8 mouse cellular contexts compared by ENCODE assay signal in the genomic region with DNA sequence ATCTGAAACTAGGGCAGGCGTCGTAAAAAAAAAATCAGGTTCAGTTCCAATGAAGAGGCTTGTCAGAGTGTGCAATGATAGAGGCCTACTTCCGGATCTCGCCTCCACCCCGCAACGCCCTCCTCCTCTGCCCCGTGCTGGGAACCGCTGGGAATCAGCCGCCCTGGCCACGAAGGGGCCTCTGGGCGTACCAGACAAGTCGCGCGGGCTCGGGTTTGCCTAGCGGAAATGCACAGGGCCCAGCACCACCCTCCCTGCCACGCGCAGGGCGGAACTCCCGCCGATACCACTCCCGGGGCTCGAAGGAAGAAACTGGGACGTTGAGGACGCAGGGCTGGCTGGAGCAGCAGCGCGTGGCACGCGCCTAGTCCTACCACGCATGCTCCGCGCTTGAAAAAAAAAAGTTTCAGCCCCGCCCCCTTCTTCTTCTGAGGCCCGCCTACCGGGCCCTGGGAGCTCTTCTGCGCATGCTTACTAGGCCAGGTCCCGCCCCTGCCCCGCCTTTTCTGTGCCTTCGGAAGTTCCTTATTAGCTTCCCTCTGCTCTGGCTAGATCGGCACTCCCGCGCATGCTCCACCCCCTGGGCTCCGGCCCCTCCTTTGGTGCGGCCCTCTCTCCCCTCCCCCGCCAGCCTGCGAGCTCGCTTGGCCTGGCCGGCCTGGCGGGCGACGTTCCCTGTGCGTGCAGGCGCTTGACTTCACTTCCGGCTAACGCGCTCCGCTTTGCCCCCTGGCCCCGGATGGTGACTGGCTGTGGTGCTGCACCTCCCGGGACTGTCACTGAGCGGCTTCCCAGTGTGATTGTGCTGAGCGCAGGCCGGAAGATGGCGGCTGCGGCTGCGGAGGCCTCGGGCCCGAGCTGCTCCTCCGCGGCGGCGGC. TPM values are rescaled to one million over a fixed set of nuclear protein-coding genes. Genes with fewer than 3 reads are reported as not detected.
A peak's percentile ranks its signal among the peaks of the same experiment; 100 is the strongest.
DNase-seq lines count a peak whose midpoint lies in the region; ATAC-seq and TF ChIP-seq lines count a peak whose summit lies in the region.

A gene (plus strand): TSS at position 567 of the 879 bp plus-strand sequence.

- no peaks in the 10 kb centered on the region for H3K27me3 ChIP-seq in heart, embryonic 12.5 days (replicated peaks)
- no peaks in the 10 kb centered on the region for H3K27me3 ChIP-seq in kidney, postnatal 0 days (ENCODE audit: insufficient read depth, low read length)
- no peaks in the 10 kb centered on the region for H3K27me3 ChIP-seq in liver, embryonic 11.5 days (replicated peaks; ENCODE audit: control insufficient read depth, insufficient read depth, low read length)
- H3K27me3 ChIP-seq in stomach, embryonic 14.5 days (ENCODE audit: control insufficient read depth, insufficient read depth, low read length): no peaks in the 10 kb centered on the region

- H3K4me1 ChIP-seq in heart, embryonic 12.5 days (replicated peaks): peaks cover 15% of the 10 kb centered on the region
- peaks cover 10% of the 10 kb centered on the region for H3K4me1 ChIP-seq in kidney, postnatal 0 days (replicated peaks; ENCODE audit: insufficient read depth, low read length)
- peaks cover 20% of the 10 kb centered on the region for H3K4me1 ChIP-seq in liver, embryonic 11.5 days (replicated peaks; ENCODE audit: control insufficient read depth, insufficient read depth, low read length)
- peaks cover 10% of the 10 kb centered on the region for H3K4me1 ChIP-seq in stomach, embryonic 14.5 days (ENCODE audit: control insufficient read depth, insufficient read depth, low read length)

- peak within 1 kb of the TSS; percentile 84 for H3K4me3 ChIP-seq in heart, embryonic 12.5 days
- H3K4me3 ChIP-seq in kidney, postnatal 0 days (replicated peaks; ENCODE audit: low read depth, low read length): peak within 1 kb of the TSS; percentile 72
- H3K4me3 ChIP-seq in liver, embryonic 11.5 days (ENCODE audit: low read depth, low read length): peak within 1 kb of the TSS; percentile 96
- peak within 1 kb of the TSS; percentile 92 for H3K4me3 ChIP-seq in stomach, embryonic 14.5 days (ENCODE audit: low read depth, low read length)

- under 1% methylated on average over 70 of the region's 71 CpGs for WGBS in heart, embryonic 12.5 days
- under 1% methylated on average over 71 of the region's 71 CpGs for WGBS in kidney, postnatal 0 days
- under 1% methylated on average over 71 of the region's 71 CpGs for WGBS in liver, embryonic 11.5 days
- WGBS in stomach, embryonic 14.5 days: under 1% methylated on average over 71 of the region's 71 CpGs

- ATAC-seq in erythroid progenitor cell, adult 5-6 weeks (replicated peaks; ENCODE audit: low FRiP score, poor library complexity, severe bottlenecking): peak; percentile 90
- peak; percentile 97 for ATAC-seq in heart, embryonic 12.5 days (ENCODE audit: insufficient number of reproducible peaks, low FRiP score)
- peak; percentile 97 for ATAC-seq in kidney, postnatal 0 days (replicated peaks; ENCODE audit: low FRiP score, low read depth)
- ATAC-seq in liver, embryonic 11.5 days (replicated peaks; ENCODE audit: low FRiP score): peak; percentile 97
- peak; percentile 96 for ATAC-seq in stomach, embryonic 14.5 days (ENCODE audit: insufficient number of reproducible peaks, insufficient read depth, low FRiP score, low read depth)

- peak; percentile 100 for DNase-seq in CD4-positive helper T cell, adult 2 months (ENCODE audit: low read depth, low spot score)
- peak; percentile 99 for DNase-seq in brain, embryonic 18.5 days (ENCODE audit: low read depth, low spot score)
- peak; percentile 100 for DNase-seq in kidney, postnatal 0 days (ENCODE audit: low spot score)
- DNase-seq in liver, embryonic 11.5 days (ENCODE audit: low spot score): peak; percentile 100
- peak; percentile 100 for DNase-seq in naive thymus-derived CD4-positive, alpha-beta T cell, adult 2 months (ENCODE audit: low read depth)

- peak within 1 kb of the TSS; percentile 79 for H3K4me2 ChIP-seq in heart, embryonic 12.5 days
- H3K4me2 ChIP-seq in kidney, postnatal 0 days (ENCODE audit: low read length): peak within 1 kb of the TSS; percentile 60
- peak within 1 kb of the TSS; percentile 74 for H3K4me2 ChIP-seq in liver, embryonic 11.5 days
- H3K4me2 ChIP-seq in stomach, embryonic 14.5 days (replicated peaks; ENCODE audit: low read depth, low read length): peak within 1 kb of the TSS; percentile 68

- H3K36me3 ChIP-seq in heart, embryonic 12.5 days: no peaks in the 10 kb centered on the region
- H3K36me3 ChIP-seq in kidney, postnatal 0 days (ENCODE audit: insufficient read depth, low read length): no peaks in the 10 kb centered on the region
- H3K36me3 ChIP-seq in liver, embryonic 11.5 days (ENCODE audit: control insufficient read depth, insufficient read depth, low read length): no peaks in the 10 kb centered on the region
- no peaks in the 10 kb centered on the region for H3K36me3 ChIP-seq in stomach, embryonic 14.5 days (ENCODE audit: control insufficient read depth, insufficient read depth, low read length)

- H3K9me3 ChIP-seq in heart, embryonic 12.5 days (replicated peaks): no peaks in the 10 kb centered on the region
- H3K9me3 ChIP-seq in kidney, postnatal 0 days (replicated peaks; ENCODE audit: low read length): no peaks in the 10 kb centered on the region
- H3K9me3 ChIP-seq in liver, embryonic 11.5 days (ENCODE audit: control insufficient read depth, low read length): no peaks in the 10 kb centered on the region
- no peaks in the 10 kb centered on the region for H3K9me3 ChIP-seq in stomach, embryonic 14.5 days (ENCODE audit: control insufficient read depth, low read depth, low read length)

- no peak for TF ChIP-seq CTCF in kidney, postnatal 0 days (IDR thresholded peaks at IDR 0.05; ENCODE audit: low read depth)

- peak within 1 kb of the TSS; percentile 98 for H3K27ac ChIP-seq in heart, embryonic 12.5 days (ENCODE audit: poor library complexity, severe bottlenecking)
- peak within 1 kb of the TSS; percentile 98 for H3K27ac ChIP-seq in kidney, postnatal 0 days
- H3K27ac ChIP-seq in liver, embryonic 11.5 days (ENCODE audit: low read depth, low read length): peak within 1 kb of the TSS; percentile 98
- peak within 1 kb of the TSS; percentile 99 for H3K27ac ChIP-seq in stomach, embryonic 14.5 days (ENCODE audit: low read length)

- peak within 1 kb of the TSS; percentile 92 for H3K9ac ChIP-seq in heart, embryonic 12.5 days
- H3K9ac ChIP-seq in kidney, postnatal 0 days (ENCODE audit: low read depth, low read length): peak within 1 kb of the TSS; percentile 97
- H3K9ac ChIP-seq in liver, embryonic 11.5 days (ENCODE audit: low read depth, low read length): peak within 1 kb of the TSS; percentile 90
- peak within 1 kb of the TSS; percentile 92 for H3K9ac ChIP-seq in stomach, embryonic 14.5 days (replicated peaks; ENCODE audit: low read depth, low read length)

RNA-seq across cellular contexts. Expression of the gene that starts here (rescaled TPM):
- 135 and 175 TPM in 2 replicates for total RNA-seq in erythroid progenitor cell, adult 5-6 weeks (2015; ENCODE audit: low replicate concordance)
- total RNA-seq in erythroid progenitor cell, adult 5-6 weeks (2017; ENCODE audit: low replicate concordance): 128 and 149 TPM in 2 replicates
- 76.3 and 83.3 TPM in 2 replicates for polyA plus RNA-seq in heart, embryonic 12.5 days (2016; fragmentation: Nextera tagmentation; extraction: Ambion mirVana)
- polyA plus RNA-seq in kidney, postnatal 0 days (2015; fragmentation: Nextera tagmentation; extraction: Ambion mirVana): 99.0 and 102 TPM in 2 replicates
- polyA plus RNA-seq in liver, embryonic 11.5 days (2014; fragmentation: Nextera tagmentation; extraction: Ambion mirVana): 67.4 and 72.8 TPM in 2 replicates
- polyA plus RNA-seq in stomach, embryonic 14.5 days (2014; fragmentation: Nextera tagmentation; extraction: Ambion mirVana): 127 and 130 TPM in 2 replicates

Comparison
In these comparisons a context has a peak if more than half of its experiments do, and no peak if none do; other contexts are left out.
1. Peak in every context shown above with its lines: DNase-seq, ATAC-seq, H3K4me3 ChIP-seq and H3K27ac ChIP-seq.